Mouse (Mus musculus) gastrocnemius, adult 8-10 months (tissue): Measurements from ENCODE around the gene Tnks1bp1. TPM values are rescaled to one million over a fixed set of nuclear protein-coding genes. Genes with fewer than 3 reads are reported as not detected.

Source experiments
- DNase-seq, 2 experiments: peaks; one replicate each; pipeline ENCODE4 v3.0.0; 2022; ENCODE audit warnings: low spot score in 2 of 2
- total RNA-seq, 4 experiments: library from RNA; stranded (reverse); gene quantifications; 2 replicates each; pipeline ENCODE4 v1.2.4; 2022

The Tnks1bp1 gene
- total RNA-seq, 4 experiments from 2014 or later: 17.9 to 27.1 (median 23.5) TPM

GRCm38 (mm10) chr2:85037047-85038026 lies 10.5 kb upstream of the Tnks1bp1 start, which contains the start of the genes Ssrp1 and P2rx3:
Ssrp1 (plus strand) TSS chr2:85037234.
P2rx3 (minus strand) TSS chr2:85037462.
- peak; percentile 83 to 84 for DNase-seq

- no peak for DNase-seq
Measured at GRCm38 (mm10) chr2:85038336-85038735, 9.5 kb upstream of the Tnks1bp1 start.

GRCm38 (mm10) chr2:85043623-85044022 lies 4.2 kb upstream of the Tnks1bp1 start:
- DNase-seq: no peak

- no peak for DNase-seq
Measured at GRCm38 (mm10) chr2:85046222-85046621, 1.6 kb upstream of the Tnks1bp1 start.

GRCm38 (mm10) chr2:85047081-85047480 lies 741 bp upstream of the Tnks1bp1 start:
- no peak for DNase-seq

- DNase-seq: peak; percentile 55 to 71
Measured at GRCm38 (mm10) chr2:85048168-85048751, 438 bp downstream of the Tnks1bp1 start.

GRCm38 (mm10) chr2:85049277-85049676 lies 1.5 kb downstream of the Tnks1bp1 start:
- no peak for DNase-seq

GRCm38 (mm10) chr2:85050001-85050634 lies 2.3 kb downstream of the Tnks1bp1 start:
- peak; percentile 64 to 73 for DNase-seq

GRCm38 (mm10) chr2:85050746-85051145 lies 2.9 kb downstream of the Tnks1bp1 start:
- DNase-seq: peak in 1 of 2 experiments; percentile 35

- DNase-seq: no peak
Measured at GRCm38 (mm10) chr2:85053192-85053816, 5.5 kb downstream of the Tnks1bp1 start.

GRCm38 (mm10) chr2:85056711-85057110 lies 8.9 kb downstream of the Tnks1bp1 start:
- no peak for DNase-seq

- no peak for DNase-seq
Measured at GRCm38 (mm10) chr2:85059677-85060076, 11.9 kb downstream of the Tnks1bp1 start.

GRCm38 (mm10) chr2:85060591-85061060 lies 12.8 kb downstream of the Tnks1bp1 start:
- peak; percentile 62 to 63 for DNase-seq

- peak in 1 of 2 experiments; percentile 31 for DNase-seq
Measured at GRCm38 (mm10) chr2:85061107-85061541, 13.3 kb downstream of the Tnks1bp1 start.

- no peak for DNase-seq
Measured at GRCm38 (mm10) chr2:85065141-85065875, 17.5 kb downstream of the Tnks1bp1 start.

GRCm38 (mm10) chr2:85066937-85067336 lies 19.1 kb downstream of the Tnks1bp1 start:
- DNase-seq: no peak

GRCm38 (mm10) chr2:85067903-85068625 lies 20.2 kb downstream of the Tnks1bp1 start:
- DNase-seq: no peak

- no peak for DNase-seq
Measured at GRCm38 (mm10) chr2:85068626-85069025, 20.8 kb downstream of the Tnks1bp1 start.

- no peak for DNase-seq
Measured at GRCm38 (mm10) chr2:85070086-85070485, 22.3 kb downstream of the Tnks1bp1 start.

GRCm38 (mm10) chr2:85071921-85072320 lies 24.1 kb downstream of the Tnks1bp1 start:
- DNase-seq: no peak
